Mouse (Mus musculus) neural tube, embryonic 10.5 days (tissue): Measurements from ENCODE around the gene Tmem120a.
A peak's percentile ranks its signal among the peaks of the same experiment; 100 is the strongest.

Experiments
- DNase-seq: peaks from one replicate; pipeline ENCODE4 v3.0.0-alpha.2; 2017; ENCODE audit warnings: low spot score; ENCODE audit errors: extremely low spot score

The Tmem120a gene

GRCm38 (mm10) chr5:135743741-135744609 lies at the start of gene Tmem120a:
Gene Tmem120a, minus strand, starts transcription at chr5:135744448.
- peak; percentile 94 for DNase-seq

GRCm38 (mm10) chr5:135782901-135783300 lies 38.7 kb upstream of the Tmem120a start:
- DNase-seq, result no peak

- no peak for DNase-seq
Measured at GRCm38 (mm10) chr5:135780331-135780730, 36.1 kb upstream of the Tmem120a start.

GRCm38 (mm10) chr5:135778471-135779445 lies 34.5 kb upstream of the Tmem120a start, which contains the start of gene Mdh2:
Gene Mdh2, plus strand, starts transcription at chr5:135778480.
- peak; percentile 100 for DNase-seq

- DNase-seq, result no peak
Measured at GRCm38 (mm10) chr5:135777796-135778470, 33.7 kb upstream of the Tmem120a start, which contains the start of gene Styxl1. Gene Styxl1, minus strand, starts transcription at chr5:135778385.

- DNase-seq, result no peak
Measured at GRCm38 (mm10) chr5:135776546-135776945, 32.3 kb upstream of the Tmem120a start.

GRCm38 (mm10) chr5:135772519-135772918 lies 28.3 kb upstream of the Tmem120a start:
- no peak for DNase-seq

- DNase-seq, result no peak
Measured at GRCm38 (mm10) chr5:135764971-135765370, 20.7 kb upstream of the Tmem120a start.

GRCm38 (mm10) chr5:135763526-135763925 lies 19.3 kb upstream of the Tmem120a start:
- DNase-seq, result peak; percentile 67

- DNase-seq, result no peak
Measured at GRCm38 (mm10) chr5:135761881-135762280, 17.6 kb upstream of the Tmem120a start.

- DNase-seq, result no peak
Measured at GRCm38 (mm10) chr5:135751595-135751994, 7.3 kb upstream of the Tmem120a start.

- no peak for DNase-seq
Measured at GRCm38 (mm10) chr5:135751041-135751440, 6.8 kb upstream of the Tmem120a start.

- no peak for DNase-seq
Measured at GRCm38 (mm10) chr5:135744742-135745141, 494 bp upstream of the Tmem120a start.

- peak; percentile 45 for DNase-seq
Measured at GRCm38 (mm10) chr5:135742941-135743740, 1.1 kb downstream of the Tmem120a start.

GRCm38 (mm10) chr5:135742156-135742555 lies 2.1 kb downstream of the Tmem120a start:
- DNase-seq, result no peak

GRCm38 (mm10) chr5:135738266-135738665 lies 6.0 kb downstream of the Tmem120a start:
- DNase-seq, result no peak

- no peak for DNase-seq
Measured at GRCm38 (mm10) chr5:135737154-135737553, 7.1 kb downstream of the Tmem120a start.

- DNase-seq, result no peak
Measured at GRCm38 (mm10) chr5:135736544-135736943, 7.7 kb downstream of the Tmem120a start.

- no peak for DNase-seq
Measured at GRCm38 (mm10) chr5:135735741-135736140, 8.5 kb downstream of the Tmem120a start.

- no peak for DNase-seq
Measured at GRCm38 (mm10) chr5:135734057-135734680, 10.1 kb downstream of the Tmem120a start.
